In the genomic region with DNA sequence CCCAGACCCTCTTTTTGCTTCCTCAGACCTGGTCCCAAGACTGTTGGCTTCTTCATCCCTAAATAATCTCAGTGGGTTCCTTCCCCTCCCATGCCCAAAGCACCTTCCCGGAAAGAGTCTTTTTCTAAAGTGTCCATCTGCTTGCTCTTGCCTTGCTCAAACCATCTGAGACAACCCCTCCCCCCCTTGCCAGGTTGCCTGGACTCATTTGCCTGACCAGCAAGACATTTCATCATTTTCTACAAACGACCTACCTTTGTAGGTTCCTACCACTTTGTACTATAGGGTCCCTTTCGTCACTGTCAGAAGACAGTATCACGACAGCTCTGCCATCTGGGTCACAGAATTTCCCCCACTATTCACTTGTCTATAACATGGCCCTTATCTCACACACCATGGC, we compare ENCODE assay signal across 9 mouse cellular contexts. TPM values are rescaled to one million over a fixed set of nuclear protein-coding genes. Genes with fewer than 3 reads are reported as not detected.
A peak's percentile ranks its signal among the peaks of the same experiment; 100 is the strongest.
DNase-seq lines count a peak whose midpoint lies in the region; ATAC-seq lines count a peak whose summit lies in the region.
"Had no signal": no experiment of that assay in that cellular context is flagged by ENCODE, and none has a peak within 500 bp of the region (broad histone marks: within the 10 kb centered on the region; RNA-seq: fewer than 3 reads in every experiment).

No protein-coding gene starts in this region.

- peaks cover 33% of the 10 kb centered on the region for H3K4me1 ChIP-seq in kidney, embryonic 14.5 days (ENCODE audit: control insufficient read depth, insufficient read depth, low read length)
- H3K4me1 ChIP-seq in brown adipose tissue, adult 24 weeks (ENCODE audit: control insufficient read depth, insufficient read depth, insufficient read length, low read length): peaks cover 24% of the 10 kb centered on the region; the same call in 1 of the 2 replicates
- peaks cover 84% of the 10 kb centered on the region for H3K4me1 ChIP-seq in liver, embryonic 12.5 days

- H3K27me3 ChIP-seq in kidney, embryonic 14.5 days (ENCODE audit: control insufficient read depth, insufficient read depth, low read length): no peaks in the 10 kb centered on the region
- H3K27me3 ChIP-seq in liver, embryonic 12.5 days (replicated peaks): no peaks in the 10 kb centered on the region

- DNase-seq in cerebellum, adult 9-10 months: peak; percentile 67
- DNase-seq in kidney, adult 11 months: no peak
- DNase-seq in urinary bladder, postnatal 4 days (ENCODE audit: low spot score in 2 of 2): no peak
- DNase-seq in c-Kit-positive CD71-positive TER-119-positive erythroid progenitor cells, embryonic 14.5 days (ENCODE audit: low spot score): no peak
- DNase-seq: right cerebral cortex, adult 18-20 months had no signal

- WGBS in kidney, embryonic 14.5 days: 76% methylated on average over 4 of the region's 4 CpGs
- 50% methylated on average over 4 of the region's 4 CpGs for WGBS in liver, embryonic 12.5 days (ENCODE audit: insufficient replicate concordance)

- no peak overlapping the region for H3K9ac ChIP-seq in kidney, embryonic 14.5 days (ENCODE audit: low read depth, low read length)
- H3K9ac ChIP-seq in liver, embryonic 12.5 days: peak overlapping the region; percentile 96

- no peak overlapping the region for H3K4me3 ChIP-seq in kidney, embryonic 14.5 days (ENCODE audit: low read length)
- no peak overlapping the region for H3K4me3 ChIP-seq in brown adipose tissue, adult 24 weeks (ENCODE audit: insufficient read depth, low read depth, low read length)
- H3K4me3 ChIP-seq in liver, embryonic 12.5 days: no peak overlapping the region

- H3K36me3 ChIP-seq in kidney, embryonic 14.5 days (ENCODE audit: control insufficient read depth, insufficient read depth, low read length): peaks cover 9% of the 10 kb centered on the region; the same call in 1 of the 2 replicates
- H3K36me3 ChIP-seq in liver, embryonic 12.5 days: peaks cover 24% of the 10 kb centered on the region

- H3K4me2 ChIP-seq in kidney, embryonic 14.5 days (replicated peaks; ENCODE audit: low read depth, low read length): no peak overlapping the region
- H3K4me2 ChIP-seq in liver, embryonic 12.5 days: peak overlapping the region; percentile 73

- H3K27ac ChIP-seq in kidney, embryonic 14.5 days (ENCODE audit: low read depth, low read length): peak overlapping the region; percentile 60; the same call in 1 of the 2 replicates
- H3K27ac ChIP-seq in brown adipose tissue, adult 24 weeks (replicated peaks; ENCODE audit: low read depth, low read length): peak overlapping the region; percentile 88
- H3K27ac ChIP-seq in liver, embryonic 12.5 days: peak overlapping the region; percentile 88

- no peaks in the 10 kb centered on the region for H3K9me3 ChIP-seq in kidney, embryonic 14.5 days (ENCODE audit: control insufficient read depth, low read length)
- H3K9me3 ChIP-seq in liver, embryonic 12.5 days (replicated peaks): no peaks in the 10 kb centered on the region

- no peak for ATAC-seq in cerebellum, adult (ENCODE audit: insufficient number of reproducible peaks, low FRiP score, low TSS enrichment)
- ATAC-seq in kidney, embryonic 14.5 days (ENCODE audit: low FRiP score, low TSS enrichment): no peak
- no peak for ATAC-seq in liver, embryonic 12.5 days

RNA-seq across cellular contexts. Expression of gene Btg2, which starts 1.5 kb away (rescaled TPM):
- 20.8 and 28.6 TPM in 2 replicates for polyA plus RNA-seq in kidney, embryonic 14.5 days (2014; fragmentation: Nextera tagmentation; extraction: Ambion mirVana)
- 16.6 and 53.4 TPM in 2 replicates for polyA plus RNA-seq in brown adipose tissue, adult 24 weeks (2012; ENCODE audit: insufficient read depth, insufficient read length, missing spikeins)
- 78.2 and 80.8 TPM in 2 replicates for polyA plus RNA-seq in liver, embryonic 12.5 days (2016; fragmentation: Nextera tagmentation; extraction: Ambion mirVana)

RNA-seq across cellular contexts. Expression of gene Chit1, which starts 30.6 kb away (rescaled TPM):
- polyA plus RNA-seq in kidney, embryonic 14.5 days (2014; fragmentation: Nextera tagmentation; extraction: Ambion mirVana): 0.14 and 0.28 TPM in 2 replicates
- polyA plus RNA-seq in brown adipose tissue, adult 24 weeks (2012; ENCODE audit: insufficient read depth, insufficient read length, missing spikeins): not detected in 2 replicates
- 0.07 and 0.12 TPM in 2 replicates for polyA plus RNA-seq in liver, embryonic 12.5 days (2016; fragmentation: Nextera tagmentation; extraction: Ambion mirVana)

RNA-seq across cellular contexts. Expression of gene Fmod, which starts 43.4 kb away (rescaled TPM):
- polyA plus RNA-seq in kidney, embryonic 14.5 days (2014; fragmentation: Nextera tagmentation; extraction: Ambion mirVana): 1.7 and 4.0 TPM in 2 replicates
- polyA plus RNA-seq in brown adipose tissue, adult 24 weeks (2012; ENCODE audit: insufficient read depth, insufficient read length, missing spikeins): 0.38 and 0.55 TPM in 2 replicates
- polyA plus RNA-seq in liver, embryonic 12.5 days (2016; fragmentation: Nextera tagmentation; extraction: Ambion mirVana): 2.6 and 3.1 TPM in 2 replicates
